Mouse (Mus musculus) ES-E14 (cell line): ENCODE measurements around the gene Ddah2. TPM values are rescaled to one million over a fixed set of nuclear protein-coding genes. Genes with fewer than 3 reads are reported as not detected.

Experiments used
- DNase-seq: peaks from one replicate; pipeline ENCODE4 v3.0.0-alpha.2; 2013; ENCODE audit warnings: low read depth, low spot score
- H3K27ac ChIP-seq: 2 replicates; pipeline ENCODE4 v1.5.1; 2012; ENCODE audit warnings: low read depth, mild to moderate bottlenecking, low read length, moderate library complexity, mixed read lengths; ENCODE audit not compliant: poor library complexity, insufficient read depth, severe bottlenecking
- H3K36me3 ChIP-seq: 2 replicates; pipeline ENCODE4 v1.6.1; 2012; ENCODE audit warnings: mild to moderate bottlenecking, low read length, moderate library complexity, mixed read lengths; ENCODE audit not compliant: control insufficient read depth, poor library complexity, insufficient read depth, severe bottlenecking
- H3K4me1 ChIP-seq, 2 experiments: fragments of 150-350 bp in 1 of 2; sonication (generic) in 1 of 2; 2 replicates each; pipeline ENCODE4 v1.6.1; 2012; ENCODE audit warnings: low read length in 2 of 2, mild to moderate bottlenecking in 1 of 2, mixed read lengths in 1 of 2; ENCODE audit not compliant: control insufficient read depth in 2 of 2, insufficient read depth in 2 of 2, poor library complexity in 1 of 2
- H3K4me3 ChIP-seq, 2 experiments: fragments of 150-350 bp in 1 of 2; sonication (generic) in 1 of 2; 2 replicates each; pipeline ENCODE4 v1.5.1; 2012; ENCODE audit warnings: low read length in 2 of 2, low read depth in 1 of 2, mild to moderate bottlenecking in 1 of 2, mixed read lengths in 1 of 2; ENCODE audit not compliant: insufficient read depth in 1 of 2, poor library complexity in 1 of 2, severe bottlenecking in 1 of 2
- H3K9ac ChIP-seq: 2 replicates; pipeline ENCODE4 v1.6.1; 2012; ENCODE audit warnings: low read depth, mild to moderate bottlenecking, low read length, mixed read lengths; ENCODE audit not compliant: poor library complexity, insufficient read depth, severe bottlenecking
- H3K9me3 ChIP-seq: fragments of 150-350 bp; sonication (generic); 2 replicates; pipeline ENCODE4 v1.6.1; 2012; ENCODE audit warnings: low read depth, mild to moderate bottlenecking, low read length; ENCODE audit not compliant: control insufficient read depth, insufficient read depth
- CHD2 ChIP-seq: IDR thresholded peaks from 2 replicates; pipeline ENCODE4 v1.6.1; 2014; ENCODE audit warnings: mild to moderate bottlenecking, low read depth, low read length, inconsistent platforms
- HCFC1 ChIP-seq: IDR thresholded peaks from 2 replicates; pipeline ENCODE4 v1.6.1; 2012; ENCODE audit warnings: low read length, inconsistent platforms, borderline replicate concordance; ENCODE audit not compliant: insufficient read depth
- MAFK ChIP-seq: IDR thresholded peaks from 2 replicates; pipeline ENCODE4 v1.6.1; 2014; ENCODE audit warnings: mild to moderate bottlenecking, low read depth, low read length, inconsistent platforms; ENCODE audit not compliant: insufficient read depth
- ZC3H11A ChIP-seq: IDR thresholded peaks from 2 replicates; pipeline ENCODE4 v1.6.1; 2012; ENCODE audit warnings: low read depth, mild to moderate bottlenecking, inconsistent platforms, low read length, borderline replicate concordance
- ZNF384 ChIP-seq: IDR thresholded peaks from 2 replicates; pipeline ENCODE4 v1.6.1; 2012; ENCODE audit warnings: low read depth, low read length, inconsistent platforms
- in situ Hi-C, 2 experiments: fragments of 600-800 bp; cut with MboI; formaldehyde crosslinking; loops; one replicate each; pipeline ENCODE4 v1.15.1; 2025; ENCODE audit warnings: low sequenced_read_pairs in 2 of 2, inconsistent platforms in 1 of 2; ENCODE audit not compliant: unreplicated experiment in 2 of 2
- total RNA-seq: library from RNA; depleted of rRNA; stranded (reverse); fragments of 300-350 nt; gene quantifications from 2 replicates; pipeline ENCODE4 v1.2.3, GENCODE M21; 2012; rRNA removed

The Ddah2 gene
- total RNA-seq, result 45.0 and 57.5 TPM in 2 replicates

DNA sequence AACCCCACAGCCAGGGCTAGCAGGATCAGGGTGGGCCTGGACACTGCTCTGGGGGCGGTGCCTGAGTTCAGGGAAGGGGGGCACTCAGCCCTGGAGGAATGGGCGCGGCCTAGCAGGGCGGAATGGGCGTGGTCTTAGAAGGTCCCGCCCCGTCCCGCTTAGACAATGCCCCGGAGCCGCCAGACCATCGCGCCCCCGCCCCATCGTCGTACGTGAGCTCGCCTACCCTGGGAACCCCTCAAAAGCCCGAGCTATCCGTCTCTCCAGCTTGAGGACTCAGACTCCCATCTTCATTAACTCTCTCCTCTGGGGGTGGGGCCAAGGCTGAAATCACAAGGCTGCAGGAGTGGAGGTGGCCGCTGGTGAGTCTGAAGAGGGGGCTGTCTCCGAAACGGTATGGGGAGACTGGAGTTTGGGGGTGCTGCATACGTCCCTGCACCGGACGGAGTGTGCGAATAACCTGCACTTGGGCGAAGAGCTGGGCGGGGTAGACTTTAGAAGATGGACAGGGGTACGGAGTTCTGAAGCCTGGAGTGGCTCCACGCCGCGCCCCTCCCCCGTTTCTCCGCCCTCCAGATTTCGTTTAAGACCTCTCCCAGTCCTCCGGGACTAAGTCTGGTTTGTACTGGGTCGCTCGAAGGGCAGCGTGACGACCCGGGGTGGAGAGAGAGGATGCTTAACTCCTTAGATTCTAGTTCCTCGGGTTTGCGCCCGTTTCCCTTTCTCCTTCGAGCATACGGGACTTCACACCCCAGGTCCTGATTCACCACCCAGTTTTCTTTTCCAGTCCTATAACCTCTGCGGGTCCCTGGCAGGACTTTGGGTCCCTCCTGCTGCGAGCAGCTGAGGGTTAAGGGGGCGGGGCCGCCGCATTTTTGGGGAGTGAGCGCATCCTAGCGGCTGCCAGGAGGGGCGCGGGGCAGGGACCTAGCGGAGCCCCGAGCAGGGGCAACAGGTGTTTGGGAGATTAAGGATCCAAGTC, at the start of gene Ddah2:
TSS of gene Ddah2 (plus strand) at position 125 of the 982 bp plus-strand sequence.
- peak within 1 kb of the TSS; percentile 72 for H3K27ac ChIP-seq
- peak; percentile 79 for DNase-seq
- no peaks in the 10 kb centered on the region for H3K9me3 ChIP-seq
- H3K9ac ChIP-seq, result peak within 1 kb of the TSS; percentile 87
- peaks cover 28% of the 10 kb centered on the region for H3K36me3 ChIP-seq
- H3K4me1 ChIP-seq, result peaks cover 5 to 31% of the 10 kb centered on the region in 2 experiments
- in situ Hi-C loops, result no loop called here
- no peak for TF ChIP-seq ZNF384
- no peak for TF ChIP-seq MAFK
- no peak for TF ChIP-seq HCFC1
- no peak for TF ChIP-seq ZC3H11A
- no peak for TF ChIP-seq CHD2
- peak within 1 kb of the TSS; percentile 86 to 88 for H3K4me3 ChIP-seq

DNA sequence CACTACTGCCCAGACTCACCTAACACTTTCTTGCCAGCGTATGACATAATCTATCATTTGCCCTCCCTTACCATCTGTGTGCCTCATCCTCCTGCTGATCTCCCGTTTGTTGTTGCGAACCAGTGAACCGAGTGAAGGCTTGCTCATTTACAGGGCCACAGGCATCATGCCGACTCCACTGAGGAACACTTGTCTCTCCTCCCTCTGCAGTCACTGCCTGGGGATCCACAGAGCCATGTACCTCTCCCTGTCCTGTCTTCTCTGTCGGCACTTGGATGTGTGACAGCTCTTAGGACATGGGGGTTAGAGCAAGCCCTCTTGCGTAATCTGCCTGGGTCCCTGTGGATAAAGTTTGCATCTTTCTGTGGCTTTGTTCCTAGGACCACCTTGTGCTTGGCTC, 49.2 kb upstream of the Ddah2 start:
- TF ChIP-seq ZNF384, result no peak
- no peak for TF ChIP-seq MAFK
- TF ChIP-seq ZC3H11A, result no peak
- no peak for TF ChIP-seq HCFC1
- no peak for TF ChIP-seq CHD2
- peaks cover 78% of the 10 kb centered on the region for H3K36me3 ChIP-seq
- DNase-seq, result no peak
- H3K4me3 ChIP-seq, result no peak overlapping the region
- no peak overlapping the region for H3K9ac ChIP-seq
- in situ Hi-C loops, result loop anchor here in 1 of 2 experiments (25.0 kb wide), 1 partner anchor 103 kb away; the partner anchor contains the start of genes Csnk2b, Gpank1, Ly6g5b and Ly6g5c
- H3K4me1 ChIP-seq, result peaks cover 0 to 4% of the 10 kb centered on the region in 2 experiments; a peak in 1 of 4 replicates
- no peaks in the 10 kb centered on the region for H3K9me3 ChIP-seq
- H3K27ac ChIP-seq, result no peak overlapping the region

DNA sequence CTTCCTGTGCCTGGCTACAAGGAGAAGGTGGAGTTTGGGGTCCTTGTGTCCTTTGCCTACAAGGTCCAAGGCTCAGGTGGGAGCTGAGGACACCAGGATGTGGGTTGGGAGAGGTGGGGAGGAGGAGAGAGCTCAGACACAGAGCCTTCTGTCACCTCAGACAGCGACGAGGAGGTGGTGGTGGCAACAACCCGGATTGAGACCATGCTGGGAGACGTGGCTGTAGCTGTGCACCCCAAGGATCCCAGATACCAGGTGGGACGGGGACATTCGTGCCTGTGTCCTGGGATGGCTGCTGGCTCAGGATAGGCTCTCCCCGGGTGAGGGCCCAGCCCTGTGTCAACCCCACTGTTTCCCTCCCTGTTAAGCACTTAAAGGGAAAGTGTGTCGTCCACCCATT, 47.4 kb upstream of the Ddah2 start:
- Histone ChIP-seq H3K27ac (no peak overlapping the region), H3K9me3 (no peaks in the 10 kb centered on the region), H3K4me3 (no peak overlapping the region), H3K36me3 (peaks cover 83% of the 10 kb centered on the region), H3K9ac (no peak overlapping the region), H3K4me1 (peaks cover 0 to 4% of the 10 kb centered on the region in 2 experiments; a peak in 1 of 4 replicates)
- in situ Hi-C loops, result loop anchor here in 1 of 2 experiments (25.0 kb wide), 1 partner anchor 101 kb away; the partner anchor contains the start of genes Csnk2b, Gpank1, Ly6g5b and Ly6g5c
- no peak for DNase-seq
- TF ChIP-seq MAFK (no peak), CHD2 (no peak), ZC3H11A (no peak), ZNF384 (no peak), HCFC1 (no peak)

DNA sequence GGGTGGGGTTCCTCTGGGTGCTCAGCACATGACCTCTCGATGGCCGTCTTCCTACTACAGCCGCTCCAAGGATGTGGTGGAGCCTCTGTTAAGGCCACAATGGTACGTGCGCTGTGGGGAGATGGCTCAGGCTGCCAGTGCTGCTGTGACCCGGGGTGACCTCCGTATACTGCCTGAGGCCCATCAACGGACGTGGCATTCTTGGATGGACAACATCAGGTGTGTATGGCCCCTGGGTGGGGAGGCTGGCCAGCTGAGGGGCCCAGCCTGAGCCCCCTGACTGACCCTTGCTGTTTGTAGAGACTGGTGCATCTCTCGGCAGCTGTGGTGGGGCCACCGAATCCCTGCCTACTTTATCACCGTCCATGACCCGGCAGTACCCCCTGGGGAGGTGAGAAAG, 46.4 kb upstream of the Ddah2 start:
- Histone ChIP-seq H3K27ac (no peak overlapping the region), H3K4me1 (peaks cover 0 to 8% of the 10 kb centered on the region in 2 experiments; a peak in 1 of 4 replicates), H3K36me3 (peaks cover 84% of the 10 kb centered on the region), H3K9me3 (no peaks in the 10 kb centered on the region), H3K9ac (no peak overlapping the region), H3K4me3 (no peak overlapping the region)
- no peak for DNase-seq
- TF ChIP-seq ZNF384 (no peak), HCFC1 (no peak), MAFK (no peak), CHD2 (no peak), ZC3H11A (no peak)
- in situ Hi-C loops, result loop anchor here in 1 of 2 experiments (25.0 kb wide), 1 partner anchor 100 kb away; the partner anchor contains the start of genes Csnk2b, Gpank1, Ly6g5b and Ly6g5c
